Mouse (Mus musculus): Measurements from ENCODE around the gene 1700113H08Rik.

Gene 1700113H08Rik

DNA sequence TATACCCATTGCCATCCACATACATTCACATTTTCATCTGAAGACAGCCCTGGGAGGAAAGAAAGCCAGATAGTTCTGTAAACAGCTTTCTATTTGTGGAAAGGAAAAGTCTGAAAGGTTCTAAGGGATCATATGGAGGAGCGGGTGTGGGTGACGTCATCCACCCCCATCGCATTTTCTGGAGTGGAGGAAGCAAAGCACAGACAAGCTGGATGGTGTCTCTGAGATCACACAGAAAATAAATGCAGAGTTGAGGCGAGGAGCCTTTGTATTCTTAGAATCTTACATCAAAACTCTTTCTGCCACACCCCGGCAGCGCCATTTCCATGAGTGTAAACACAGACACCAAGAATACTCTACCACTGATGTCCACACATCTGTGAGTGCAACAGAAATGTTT is 26.4 kb downstream of the 1700113H08Rik start:
- no peak for DNase-seq

DNA sequence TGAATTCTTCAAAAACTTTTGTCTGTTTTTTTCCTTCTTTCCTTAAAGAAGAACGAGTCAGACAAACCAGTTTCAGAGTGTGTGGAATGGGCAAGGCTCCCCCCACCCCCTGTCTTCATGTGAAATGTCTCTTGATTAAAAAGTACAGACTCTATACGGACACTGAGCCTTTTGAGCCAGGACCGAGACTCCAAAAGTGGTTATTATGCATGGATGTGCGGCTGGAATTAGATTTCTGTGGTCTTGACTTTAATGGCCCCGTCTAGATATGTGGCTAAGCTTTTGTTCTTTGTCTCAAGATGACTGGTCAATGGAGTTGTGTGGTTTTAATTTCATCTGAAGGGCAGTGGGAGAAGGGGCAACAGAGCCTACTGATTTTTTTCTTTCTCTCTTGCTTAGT is 29.8 kb downstream of the 1700113H08Rik start:
- DNase-seq = no peak

DNA sequence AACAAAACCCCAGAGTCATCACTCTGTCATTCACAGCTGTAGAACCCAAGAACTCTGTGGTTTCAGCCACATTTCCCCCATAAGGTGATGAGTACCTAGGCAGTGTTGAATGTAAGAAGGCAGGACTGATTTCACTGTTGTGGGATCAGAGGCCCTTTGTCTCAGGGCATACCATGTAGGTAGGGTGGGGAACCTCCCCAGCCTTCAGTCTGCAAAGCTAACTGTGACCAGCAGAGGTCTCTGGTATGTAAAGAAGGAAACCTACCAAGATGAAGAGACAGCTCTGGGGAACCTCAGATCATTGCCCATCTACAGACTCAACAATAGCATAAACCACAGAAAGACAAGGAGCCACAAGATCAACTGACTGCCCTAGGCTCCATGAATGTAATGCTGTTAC is 36.4 kb downstream of the 1700113H08Rik start:
- peak; percentile 8 to 9 for DNase-seq

DNA sequence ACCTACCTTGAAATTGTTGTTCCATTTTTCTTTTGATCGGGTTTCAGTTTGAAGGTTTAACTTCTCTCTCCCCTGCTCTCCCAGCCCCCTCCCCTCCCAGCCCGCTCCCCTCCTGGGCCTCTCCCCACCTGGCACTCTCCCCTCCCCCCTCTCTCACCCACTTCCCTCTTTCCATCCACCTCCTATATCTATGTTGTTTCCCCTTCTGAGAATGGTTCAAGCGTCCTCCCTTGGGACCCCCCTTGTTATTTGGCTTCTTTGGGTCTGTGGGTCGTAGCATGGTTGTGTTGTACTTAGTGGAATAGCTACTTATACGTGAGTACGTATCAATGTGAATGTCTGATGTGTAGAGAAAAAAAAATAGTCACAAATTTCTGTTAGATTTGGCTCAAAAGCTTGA is 40.9 kb downstream of the 1700113H08Rik start:
- DNase-seq = no peak

DNA sequence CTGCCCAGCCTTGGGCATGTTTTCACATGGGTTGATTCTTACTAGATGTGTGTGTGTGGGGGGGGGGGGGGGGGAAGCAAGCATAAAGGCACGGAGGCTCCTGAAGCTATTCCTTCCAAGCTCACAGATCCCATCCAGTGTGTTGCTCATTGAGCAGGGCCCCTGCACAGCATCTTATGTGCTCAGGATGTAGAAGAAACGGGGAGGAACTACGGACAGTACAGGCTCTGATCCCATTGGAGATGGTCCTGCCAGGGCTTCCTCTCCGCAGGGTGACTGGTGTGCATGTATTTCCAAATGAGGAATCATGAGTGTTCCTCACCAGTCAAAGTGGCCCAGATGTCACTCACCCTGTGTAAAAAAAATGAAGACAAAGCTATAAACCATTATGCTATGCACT is 42.8 kb downstream of the 1700113H08Rik start:
- DNase-seq = no peak

DNA sequence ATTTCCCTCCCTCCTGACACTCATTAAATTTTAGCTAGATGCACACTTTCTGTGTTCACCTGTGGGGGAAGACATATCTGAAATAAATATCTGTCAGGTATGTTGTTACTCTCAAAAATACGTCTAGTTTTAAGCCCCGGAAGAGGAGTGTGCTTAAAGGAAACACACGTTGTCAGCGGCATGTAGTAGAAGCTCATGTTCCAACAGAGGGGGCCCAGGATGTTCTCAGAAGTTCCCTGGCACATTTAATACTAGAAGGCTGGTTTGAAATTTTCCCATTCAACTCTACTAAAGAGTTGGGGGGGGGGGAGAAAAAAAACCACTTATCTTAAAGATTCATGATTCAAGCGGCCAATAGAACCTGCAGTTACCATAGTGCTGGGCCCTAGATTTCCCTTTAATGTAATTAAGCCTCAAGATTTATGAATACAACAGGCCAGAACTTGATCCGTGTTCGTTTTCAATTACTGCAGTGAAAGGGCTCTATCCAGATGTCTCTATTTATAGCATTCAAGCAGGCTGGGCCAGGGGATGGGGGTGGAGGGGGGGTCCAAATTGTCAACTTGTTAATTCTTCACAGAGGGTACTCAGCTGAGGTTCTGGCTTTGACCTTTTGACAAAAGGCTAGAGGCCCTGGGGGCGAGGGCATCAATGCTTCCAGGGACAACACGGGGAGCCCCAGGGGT is 43.6 kb downstream of the 1700113H08Rik start:
- DNase-seq = no peak

DNA sequence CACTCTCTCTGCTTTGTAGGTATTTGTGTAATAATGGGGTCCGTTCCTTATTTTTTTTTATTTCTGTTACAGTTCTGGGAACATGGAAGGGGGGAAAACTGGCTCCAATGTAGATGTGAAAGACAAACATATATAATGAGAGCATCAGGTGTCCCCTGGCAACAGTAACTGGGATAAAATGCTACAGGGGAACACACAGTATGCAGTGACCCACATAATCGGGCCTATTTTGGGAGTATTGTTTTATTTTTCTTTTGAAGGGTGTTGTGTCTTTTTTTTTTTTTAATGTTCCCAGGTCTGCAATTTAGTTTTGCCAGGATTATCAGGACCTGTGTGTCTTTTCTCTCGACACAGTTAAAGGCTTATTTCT is 44.1 kb downstream of the 1700113H08Rik start:
- DNase-seq = no peak

DNA sequence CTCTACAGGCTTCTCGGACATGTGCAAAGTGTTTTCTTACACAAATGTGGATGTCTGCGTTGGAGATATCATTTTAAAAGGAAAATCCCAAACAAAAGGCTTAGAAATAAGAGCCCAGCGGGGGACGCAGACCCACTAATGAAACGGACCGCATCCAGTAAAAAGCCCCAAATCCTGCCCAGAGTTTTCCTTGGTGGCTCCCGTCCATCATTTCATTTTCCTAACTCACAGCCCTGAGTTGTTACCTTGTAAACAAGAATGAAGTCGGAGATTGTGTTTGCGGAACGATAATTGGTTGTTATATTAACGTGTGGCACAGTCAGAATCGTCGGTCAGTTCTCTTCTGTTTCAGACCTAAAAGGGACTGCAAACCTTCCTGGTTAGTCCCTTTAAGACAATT is 44.6 kb downstream of the 1700113H08Rik start:
- no peak for DNase-seq

DNA sequence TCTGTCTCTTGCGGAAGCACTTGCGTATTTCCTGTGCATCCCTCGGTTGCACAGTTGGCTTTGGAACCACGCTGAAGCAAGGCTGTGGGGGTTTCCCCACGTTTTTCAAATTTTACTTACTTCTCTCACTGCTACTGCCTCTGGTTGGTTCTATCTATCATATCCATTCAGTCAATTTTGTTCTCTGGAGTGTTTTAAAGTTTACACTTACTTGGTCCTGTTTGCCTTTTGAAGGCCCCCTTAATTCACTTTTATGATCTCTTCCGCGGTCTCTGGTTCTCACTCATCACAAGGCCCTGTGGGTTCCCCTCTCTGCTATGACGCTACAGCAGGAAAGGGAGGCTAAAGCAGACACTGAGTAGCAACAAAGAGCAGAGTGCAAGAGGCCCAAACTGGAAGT is 45.4 kb downstream of the 1700113H08Rik start:
- DNase-seq = no peak

DNA sequence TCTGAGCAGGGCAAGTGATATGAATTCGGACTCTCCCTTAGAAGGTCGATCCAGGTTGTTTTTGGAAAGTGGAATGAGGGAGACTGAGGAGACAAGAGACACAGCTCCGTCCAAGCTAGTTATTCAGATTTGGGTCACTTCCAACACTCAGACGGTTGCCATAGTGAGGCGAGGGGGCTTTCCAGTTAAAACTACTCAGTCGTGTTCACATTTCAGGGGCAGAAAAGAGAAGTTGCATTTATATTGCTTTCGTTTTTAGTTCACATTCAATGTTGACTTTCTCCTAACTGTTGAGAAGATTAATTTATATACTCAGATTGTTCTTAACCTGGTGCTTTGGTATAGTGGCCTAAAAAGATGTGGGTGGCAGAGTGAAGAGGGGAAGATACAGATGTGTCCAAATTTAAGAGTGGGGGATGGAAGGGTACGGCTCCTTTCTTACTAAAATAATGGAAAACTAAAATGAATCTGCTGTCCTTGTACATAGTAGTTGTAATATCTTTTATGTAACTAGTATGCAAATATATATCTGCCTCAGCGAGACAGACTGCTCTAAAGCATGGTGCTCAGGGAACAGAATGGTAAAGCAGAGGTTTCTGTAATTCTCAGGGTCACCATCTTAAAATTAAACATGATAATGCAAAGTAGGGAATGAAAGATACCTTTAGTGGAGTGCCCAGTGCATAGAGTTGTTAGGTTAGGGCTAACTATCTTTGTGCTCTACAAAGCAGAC is 49.9 kb downstream of the 1700113H08Rik start:
- DNase-seq = no peak

DNA sequence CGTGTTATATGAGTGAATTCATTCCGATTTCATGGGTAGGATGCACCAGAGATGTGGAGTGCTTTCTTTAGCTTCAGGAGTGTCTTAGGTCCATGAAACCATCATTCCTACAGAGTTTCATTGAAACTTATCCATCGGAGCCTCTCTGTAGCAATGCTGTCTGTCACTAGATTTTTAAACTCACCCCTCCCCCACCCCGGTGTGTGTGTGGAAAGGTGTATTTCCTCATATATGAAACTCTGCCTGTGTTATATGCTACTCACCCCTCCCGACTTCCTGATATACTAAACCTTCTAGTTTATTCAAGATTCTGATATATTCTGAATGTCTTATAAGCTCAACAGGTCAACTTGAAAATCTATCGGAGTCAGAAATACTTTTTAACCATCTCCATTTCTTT is 50.5 kb downstream of the 1700113H08Rik start:
- DNase-seq = no peak

DNA sequence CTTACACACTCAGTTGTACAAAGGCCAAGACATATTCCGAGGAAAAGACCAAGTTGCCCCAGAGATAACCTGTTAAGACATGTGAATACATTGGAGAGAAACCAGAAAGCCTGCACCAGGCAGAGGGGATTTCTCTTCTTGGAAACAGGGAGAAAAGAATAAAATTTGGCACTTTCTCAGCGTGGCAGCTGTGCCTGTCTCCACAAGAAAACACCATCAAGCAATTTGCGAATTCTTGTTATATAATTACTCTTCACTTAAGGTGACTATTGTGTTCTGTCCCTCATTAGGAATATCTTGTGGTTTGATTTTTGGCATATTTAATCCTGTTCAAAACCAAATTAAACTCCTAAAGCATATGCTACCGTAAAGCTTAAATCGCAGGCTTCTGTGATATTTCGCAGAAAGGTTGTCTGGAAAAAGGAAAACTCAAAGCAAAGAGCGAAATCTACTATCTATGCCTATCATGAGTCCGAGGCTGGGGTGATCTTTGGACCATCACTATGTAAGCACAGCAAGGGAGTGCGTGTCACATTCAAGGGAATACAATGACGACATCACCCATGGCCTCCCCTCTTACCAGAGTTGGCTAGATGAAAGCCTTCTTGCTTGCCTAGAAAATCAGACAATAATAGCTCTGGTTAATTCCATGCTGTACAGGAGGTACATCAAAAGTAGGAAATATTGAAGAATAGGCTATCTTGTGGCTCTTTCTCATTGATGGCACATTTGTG is 51.4 kb downstream of the 1700113H08Rik start:
- no peak for DNase-seq

DNA sequence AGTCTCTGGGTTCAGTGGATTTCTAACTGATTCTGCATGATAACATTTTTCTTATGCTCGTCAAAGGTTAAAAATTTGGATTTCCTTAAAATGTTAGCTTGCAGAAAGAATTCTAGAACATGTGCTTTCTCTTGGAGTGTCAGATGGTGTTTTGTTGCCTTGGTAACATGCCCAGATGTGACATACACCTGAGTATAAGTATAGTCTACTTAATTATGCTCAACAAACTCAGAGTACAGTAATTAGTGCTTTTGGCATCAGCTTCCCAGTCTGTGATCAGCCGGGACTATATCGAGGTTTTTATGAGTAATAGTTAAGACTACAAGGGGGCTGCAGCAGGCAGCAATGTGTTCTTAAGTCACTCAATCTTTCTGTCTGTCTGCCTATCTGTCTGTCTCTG is 53.1 kb downstream of the 1700113H08Rik start:
- no peak for DNase-seq

DNA sequence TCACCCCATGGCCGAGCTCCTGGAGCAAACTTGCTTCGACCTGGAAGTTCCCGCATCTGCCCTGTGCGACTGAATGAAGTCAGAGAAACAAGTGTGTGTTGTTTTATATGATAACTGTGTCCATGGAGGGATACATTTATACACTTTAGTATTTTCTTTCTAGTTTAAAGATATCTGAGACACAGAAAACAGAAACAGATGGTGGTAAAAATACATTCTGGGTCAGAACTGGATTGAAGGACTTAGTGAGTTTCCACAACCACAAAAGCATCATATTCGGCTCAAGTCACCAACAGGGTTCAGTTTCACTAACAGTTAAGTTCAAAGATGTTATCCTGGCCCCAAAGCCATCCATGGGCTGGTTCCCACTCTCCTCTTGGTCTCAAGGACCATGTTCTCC is 67.2 kb downstream of the 1700113H08Rik start:
- no peak for DNase-seq

DNA sequence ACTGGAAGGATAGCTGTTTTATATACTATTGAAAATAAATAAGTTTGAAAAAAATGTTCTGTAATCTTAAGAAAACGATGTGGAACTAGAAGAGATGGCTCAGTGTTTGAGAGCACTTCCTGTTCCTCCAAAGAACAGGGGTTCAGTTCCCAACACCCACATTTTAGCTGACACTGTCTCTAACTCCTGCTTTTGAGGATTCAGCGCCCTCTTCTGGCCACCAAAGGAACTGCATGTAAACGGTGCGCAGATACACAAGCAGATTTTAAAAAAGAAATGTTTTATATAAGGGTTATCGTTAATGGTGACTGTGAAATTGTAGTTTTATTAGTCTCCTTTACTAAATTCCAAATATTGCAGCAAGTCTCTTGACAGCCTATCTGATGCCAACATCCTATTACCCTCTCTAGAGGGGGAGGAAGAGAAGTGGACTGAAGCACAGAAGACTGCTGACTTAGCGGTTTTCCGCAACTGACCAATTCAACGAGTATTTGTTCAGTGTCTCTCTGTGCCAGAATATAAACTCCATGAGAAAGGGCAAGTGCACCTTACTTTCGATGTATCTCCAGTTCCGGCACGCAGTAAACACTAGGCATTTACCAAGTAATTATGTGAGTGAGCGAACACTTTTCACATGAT is 68.5 kb downstream of the 1700113H08Rik start:
- no peak for DNase-seq

DNA sequence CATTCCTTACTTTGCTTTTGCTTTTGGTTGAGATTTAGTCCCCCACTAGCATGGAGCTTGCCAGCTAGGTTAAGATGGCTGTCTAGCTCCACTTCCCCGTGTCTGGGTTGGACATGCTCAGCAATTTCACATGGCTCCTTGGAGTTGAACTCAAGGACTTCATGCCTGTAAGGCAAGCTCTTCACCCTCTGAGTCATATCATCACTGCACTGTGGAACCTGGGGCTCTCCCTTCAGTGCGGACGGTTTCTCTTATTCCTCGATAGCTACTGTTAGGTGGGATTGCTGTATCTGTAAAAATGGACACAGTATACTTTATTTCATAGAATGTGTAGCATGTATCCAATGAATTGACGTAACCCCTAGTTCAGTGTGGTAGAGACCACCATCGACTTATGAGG is 93.2 kb downstream of the 1700113H08Rik start:
- DNase-seq = no peak

DNA sequence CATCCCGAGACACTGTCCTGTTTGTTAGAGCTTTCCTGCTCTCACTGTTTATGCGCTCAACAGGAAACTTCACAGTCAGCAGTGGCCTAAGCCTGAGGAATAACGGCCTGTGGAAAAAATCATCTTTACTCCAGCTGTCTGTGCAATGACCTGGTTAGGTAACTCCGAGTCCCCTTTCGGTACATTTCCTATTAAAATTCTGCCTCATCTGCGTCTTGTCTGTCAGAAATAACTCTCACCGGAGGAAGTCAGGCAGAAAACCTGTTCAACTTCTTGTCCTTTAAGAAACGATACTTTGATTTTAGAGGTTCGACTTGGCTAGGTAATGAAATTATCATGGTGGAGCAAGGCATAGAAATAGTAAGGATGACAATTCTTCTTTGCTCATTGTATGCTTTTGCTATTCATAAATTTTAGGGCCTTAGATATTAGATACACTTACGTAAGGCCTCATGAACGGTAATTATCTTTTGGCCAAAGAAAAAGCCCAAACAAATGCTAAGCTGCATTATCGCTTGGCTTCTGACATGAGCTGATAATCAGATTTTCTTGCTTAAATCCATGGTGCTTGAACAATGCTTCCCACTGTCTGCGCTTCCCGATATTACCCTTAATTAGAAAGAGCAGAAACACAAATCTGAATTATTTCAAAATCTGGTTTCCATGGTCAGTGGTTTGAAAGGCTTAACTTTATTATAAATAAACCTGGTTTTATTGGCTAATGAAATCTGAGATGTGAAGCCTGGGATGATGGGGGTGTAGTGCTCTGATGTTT is 96.1 kb downstream of the 1700113H08Rik start:
- no peak for DNase-seq

DNA sequence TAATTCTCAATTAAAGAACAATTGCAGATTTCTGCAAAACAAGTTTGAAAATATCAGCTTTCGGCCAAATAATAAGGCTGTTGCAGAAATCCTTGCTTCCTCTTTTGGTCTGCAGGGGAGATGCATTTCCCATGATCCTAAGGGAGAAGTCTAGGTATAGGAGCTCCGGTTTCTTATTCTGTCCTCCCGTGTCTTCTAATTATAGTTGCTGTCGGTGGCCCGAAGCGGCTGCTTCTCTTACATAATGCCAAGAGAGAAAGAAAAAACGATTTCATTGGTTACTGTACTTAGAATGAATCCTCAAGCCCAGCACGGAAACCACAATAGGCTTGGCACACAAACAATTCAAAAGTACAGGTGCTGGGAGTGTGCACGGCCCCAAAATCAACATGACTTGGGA is 101.9 kb downstream of the 1700113H08Rik start:
- no peak for DNase-seq

DNA sequence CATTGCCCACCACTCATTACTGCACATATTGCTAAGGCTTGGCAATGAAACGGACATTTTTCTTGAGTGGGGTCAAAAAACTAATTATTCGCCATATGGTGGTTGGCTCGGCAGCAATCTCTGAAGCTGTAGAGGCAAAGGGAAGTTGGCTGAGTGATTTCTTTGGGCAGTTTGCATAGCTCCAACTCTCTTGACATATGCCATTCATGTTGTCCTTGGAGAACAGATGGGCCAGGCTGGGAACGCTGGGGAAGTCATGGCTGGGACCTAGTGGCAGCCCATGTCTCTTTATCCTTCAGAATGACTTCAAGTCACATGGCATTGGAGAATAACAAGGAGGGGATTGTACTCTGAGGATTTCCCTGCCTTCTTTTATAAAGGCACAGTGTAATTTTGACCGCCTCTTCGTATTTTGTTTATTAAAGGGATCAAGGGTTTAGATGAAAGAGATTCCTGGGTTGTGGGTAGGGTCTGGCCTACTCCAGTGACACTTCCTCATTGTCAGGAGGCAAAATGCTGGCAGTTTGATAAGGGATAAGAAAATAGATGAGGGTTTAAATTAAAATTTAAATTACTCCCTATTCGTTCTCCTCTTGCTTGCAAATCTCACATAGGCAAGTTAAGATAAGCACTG is 138.4 kb downstream of the 1700113H08Rik start:
- DNase-seq = no peak

DNA sequence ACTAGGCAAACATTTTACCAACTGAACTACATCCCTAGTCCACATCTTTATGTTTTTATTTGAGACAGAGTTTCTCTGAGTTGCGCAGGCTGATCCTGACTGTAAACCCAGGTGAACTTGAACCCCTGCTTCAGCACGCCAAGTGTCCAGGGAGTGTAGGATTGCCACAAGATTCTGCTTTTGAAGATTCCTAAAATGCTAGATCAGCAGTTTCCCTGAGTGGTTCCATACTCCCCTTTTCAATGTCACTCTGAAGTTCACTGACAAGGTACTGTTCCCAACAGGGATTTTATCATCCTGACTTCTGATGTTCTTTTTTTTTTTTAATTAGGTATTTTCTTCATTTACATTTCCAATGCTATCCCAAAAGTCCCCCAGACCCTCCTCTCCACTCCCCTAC is 140.9 kb downstream of the 1700113H08Rik start:
- no peak for DNase-seq

DNA sequence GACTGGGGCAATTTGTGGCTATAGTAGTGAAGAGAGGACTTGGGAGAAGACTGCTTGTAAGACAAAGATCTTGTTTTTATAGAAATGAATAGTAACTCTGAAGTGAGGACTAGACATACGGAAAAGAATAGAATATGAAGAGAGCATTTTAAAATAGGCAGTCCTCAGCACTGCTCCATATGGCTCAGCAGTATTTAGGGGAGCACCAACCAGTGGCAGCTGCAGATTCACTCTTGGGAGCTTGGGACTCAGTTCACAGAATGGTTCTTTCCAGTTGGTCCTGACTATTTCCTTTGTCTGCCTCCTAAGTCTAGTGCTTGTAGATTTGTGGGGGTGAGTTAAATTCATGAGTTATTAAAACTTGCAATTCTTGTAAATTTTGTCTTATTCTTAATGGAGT is 151.6 kb downstream of the 1700113H08Rik start:
- no peak for DNase-seq

DNA sequence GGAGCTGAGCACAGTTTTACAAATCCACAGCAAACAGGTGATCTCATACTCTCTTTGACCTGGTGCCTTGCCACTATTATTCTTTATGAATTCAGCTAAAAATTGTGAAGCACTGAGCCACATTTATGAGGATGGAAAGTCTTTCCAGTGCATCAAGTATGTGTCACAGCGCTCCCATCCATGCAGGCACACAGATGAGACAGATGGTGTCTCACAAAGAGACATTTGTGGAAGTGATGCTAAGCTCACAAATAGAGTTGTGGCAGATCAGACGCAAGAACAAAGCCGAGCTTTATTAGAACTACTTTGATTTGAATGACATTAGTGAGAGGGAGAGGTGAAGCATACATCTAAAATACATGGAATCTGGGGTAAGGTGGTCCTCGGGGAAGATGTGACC is 153.2 kb downstream of the 1700113H08Rik start:
- DNase-seq = no peak
